In the genomic region with DNA sequence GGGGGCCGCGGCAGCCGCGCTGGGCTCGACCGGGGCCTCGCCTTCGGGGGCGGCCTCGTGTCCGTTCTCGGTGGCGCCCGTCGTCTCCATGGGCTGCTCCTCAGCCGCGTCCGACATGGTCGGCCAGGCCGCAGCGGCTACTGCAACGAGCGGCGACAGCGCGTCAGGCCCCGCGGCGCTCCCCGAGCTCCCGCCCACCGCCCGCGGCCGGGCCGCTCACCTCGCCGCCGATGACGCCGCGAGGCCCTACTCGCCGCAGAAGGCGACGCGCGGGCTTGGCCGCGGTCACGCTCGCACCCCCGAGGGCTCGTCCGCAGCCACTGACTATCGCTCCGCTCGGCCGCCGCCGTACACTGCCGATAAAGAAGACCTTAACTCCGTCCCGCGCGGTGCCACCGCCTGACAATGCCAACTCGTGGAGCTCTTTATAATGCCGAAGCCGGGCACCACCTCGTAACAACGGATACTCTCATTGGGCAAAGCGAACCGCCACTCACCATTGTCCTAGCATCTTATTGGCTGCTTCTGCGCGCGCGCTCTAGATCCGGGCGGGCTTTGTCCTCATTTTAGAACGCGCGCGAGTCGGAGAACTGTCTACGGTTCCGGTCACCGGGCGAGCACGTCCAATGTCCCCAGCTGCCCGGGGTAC, we compare ENCODE assay signal across 8 mouse cellular contexts. TPM values are rescaled to one million over a fixed set of nuclear protein-coding genes. Genes with fewer than 3 reads are reported as not detected.
DNase-seq lines count a peak whose midpoint lies in the region; ATAC-seq and TF ChIP-seq lines count a peak whose summit lies in the region.

A gene (minus strand): TSS at position 401 of the 649 bp plus-strand sequence.

- DNase-seq in c-Kit-positive CD71-positive TER-119-positive erythroid progenitor cells, embryonic 14.5 days (ENCODE audit: low spot score) = peak; percentile 99
- DNase-seq in heart, postnatal 10 days = peak; percentile 98 to 99
- DNase-seq in large intestine, adult 2 months (ENCODE audit: low read depth, low spot score) = peak; percentile 93
- peak; percentile 97 for DNase-seq in liver, postnatal 0 days
- peak; percentile 95 for DNase-seq in testis, postnatal 10 days (ENCODE audit: low spot score)

- WGBS in forebrain, embryonic 13.5 days = under 1% methylated on average over 79 of the region's 91 CpGs
- WGBS in large intestine, adult 2 months = under 1% methylated on average over 91 of the region's 91 CpGs
- WGBS in liver, postnatal 0 days (ENCODE audit: insufficient replicate concordance) = 3% methylated on average over 81 of the region's 91 CpGs
- under 1% methylated on average over 85 of the region's 91 CpGs for WGBS in neural tube, embryonic 14.5 days

- H3K27ac ChIP-seq in forebrain, embryonic 13.5 days = peak within 1 kb of the TSS; percentile 96
- peak within 1 kb of the TSS; percentile 96 for H3K27ac ChIP-seq in liver, postnatal 0 days (ENCODE audit: low read depth)
- peak within 1 kb of the TSS; percentile 93 for H3K27ac ChIP-seq in neural tube, embryonic 14.5 days (ENCODE audit: low read depth, low read length)

- peak within 1 kb of the TSS; percentile 90 for H3K4me2 ChIP-seq in forebrain, embryonic 13.5 days
- peak within 1 kb of the TSS; percentile 82 for H3K4me2 ChIP-seq in liver, postnatal 0 days (ENCODE audit: low read depth, low read length)
- peak within 1 kb of the TSS; percentile 81 for H3K4me2 ChIP-seq in neural tube, embryonic 14.5 days (ENCODE audit: low read depth, low read length)

- peak; percentile 95 for ATAC-seq in forebrain, embryonic 13.5 days
- ATAC-seq in liver, postnatal 0 days = peak; percentile 89
- peak; percentile 95 for ATAC-seq in neural tube, embryonic 14.5 days (ENCODE audit: low read depth)

- H3K4me1 ChIP-seq in E14TG2a.4 (replicated peaks; ENCODE audit: low read depth, low read length) = peaks cover 59% of the 10 kb centered on the region
- peaks cover 43% of the 10 kb centered on the region for H3K4me1 ChIP-seq in forebrain, embryonic 13.5 days
- H3K4me1 ChIP-seq in liver, postnatal 0 days (ENCODE audit: insufficient read depth) = peaks cover 27% of the 10 kb centered on the region
- H3K4me1 ChIP-seq in neural tube, embryonic 14.5 days (ENCODE audit: control insufficient read depth, insufficient read depth, low read length) = peaks cover 13% of the 10 kb centered on the region

- peaks cover 42% of the 10 kb centered on the region for H3K36me3 ChIP-seq in E14TG2a.4 (ENCODE audit: insufficient read depth, low read length)
- H3K36me3 ChIP-seq in forebrain, embryonic 13.5 days (ENCODE audit: poor library complexity, severe bottlenecking) = peaks cover 40% of the 10 kb centered on the region
- H3K36me3 ChIP-seq in liver, postnatal 0 days (replicated peaks; ENCODE audit: insufficient read depth, low read length) = peaks cover 38% of the 10 kb centered on the region
- H3K36me3 ChIP-seq in neural tube, embryonic 14.5 days (ENCODE audit: control insufficient read depth, insufficient read depth, low read length) = peaks cover 37% of the 10 kb centered on the region

- no peaks in the 10 kb centered on the region for H3K9me3 ChIP-seq in E14TG2a.4 (ENCODE audit: low read length)
- no peaks in the 10 kb centered on the region for H3K9me3 ChIP-seq in forebrain, embryonic 13.5 days (replicated peaks)
- no peaks in the 10 kb centered on the region for H3K9me3 ChIP-seq in liver, postnatal 0 days (ENCODE audit: low read length)
- H3K9me3 ChIP-seq in neural tube, embryonic 14.5 days (ENCODE audit: control insufficient read depth, low read length) = no peaks in the 10 kb centered on the region

- peak within 1 kb of the TSS; percentile 100 for H3K9ac ChIP-seq in forebrain, embryonic 13.5 days
- H3K9ac ChIP-seq in liver, postnatal 0 days (replicated peaks) = peak within 1 kb of the TSS; percentile 98
- peak within 1 kb of the TSS; percentile 99 for H3K9ac ChIP-seq in neural tube, embryonic 14.5 days (replicated peaks; ENCODE audit: low read depth, low read length)

- TF ChIP-seq CTCF in E14TG2a.4 (conservative IDR thresholded peaks at IDR 0.05; ENCODE audit: low read length) = no peak
- no peak for TF ChIP-seq CTCF in liver, postnatal 0 days (IDR thresholded peaks at IDR 0.05; ENCODE audit: low read depth)

- intact Hi-C loops in heart, postnatal 10 days (cut with DNase I) = no loop called here

- TF ChIP-seq EP300 in liver, postnatal 0 days (IDR thresholded peaks at IDR 0.05; ENCODE audit: low read depth) = peak; percentile 72; the same call in 1 of the 2 replicates

- peak within 1 kb of the TSS; percentile 96 for H3K4me3 ChIP-seq in E14TG2a.4 (replicated peaks; ENCODE audit: low read length)
- H3K4me3 ChIP-seq in forebrain, embryonic 13.5 days = peak within 1 kb of the TSS; percentile 94
- peak within 1 kb of the TSS; percentile 95 for H3K4me3 ChIP-seq in liver, postnatal 0 days (ENCODE audit: low read depth, low read length)
- H3K4me3 ChIP-seq in neural tube, embryonic 14.5 days (ENCODE audit: low read depth, low read length) = peak within 1 kb of the TSS; percentile 98

- no peaks in the 10 kb centered on the region for H3K27me3 ChIP-seq in E14TG2a.4 (ENCODE audit: insufficient read depth, low read length)
- no peaks in the 10 kb centered on the region for H3K27me3 ChIP-seq in forebrain, embryonic 13.5 days
- no peaks in the 10 kb centered on the region for H3K27me3 ChIP-seq in liver, postnatal 0 days (ENCODE audit: insufficient read depth, low read length)
- no peaks in the 10 kb centered on the region for H3K27me3 ChIP-seq in neural tube, embryonic 14.5 days (ENCODE audit: control insufficient read depth, insufficient read depth, low read length)

RNA-seq across cellular contexts. Expression of the gene that starts here (rescaled TPM):
- 585 and 646 TPM in 2 replicates for polyA plus RNA-seq in forebrain, embryonic 13.5 days (2015; fragmentation: Nextera tagmentation; extraction: Ambion mirVana)
- total RNA-seq in heart, postnatal 10 days (2021) = 100 to 1,000 TPM; 237 to 257 TPM
- polyA plus RNA-seq in large intestine, adult 2 months (2012; rRNA removed) = 144 and 192 TPM in 2 replicates
- polyA plus RNA-seq in liver, postnatal 0 days (2015; fragmentation: Nextera tagmentation; extraction: Ambion mirVana) = 114 and 130 TPM in 2 replicates
- 329 and 397 TPM in 2 replicates for polyA plus RNA-seq in neural tube, embryonic 14.5 days (2014; fragmentation: Nextera tagmentation; extraction: Ambion mirVana)

Comparison
In these comparisons a context has a peak if more than half of its experiments do, and no peak if none do; other contexts are left out.
1. Peak in every context shown above with its lines: DNase-seq, ATAC-seq, H3K4me3 ChIP-seq and H3K27ac ChIP-seq.